Mouse (Mus musculus) adrenal gland, adult 18-20 months (tissue): Measurements from ENCODE around the gene Tnpo1. TPM values are rescaled to one million over a fixed set of nuclear protein-coding genes. Genes with fewer than 3 reads are reported as not detected.
A peak's percentile ranks its signal among the peaks of the same experiment; 100 is the strongest.
"Not testable (repeated sequence)": the region's sequence is repeated elsewhere in the genome, so short reads cannot be mapped to it uniquely, and the experiment has no call there.

ENCODE experiments used
- DNase-seq, 2 experiments: peaks; one replicate each; pipeline ENCODE4 v3.0.0; 2021 to 2022; ENCODE audit warnings: low spot score in 2 of 2
- total RNA-seq, 2 experiments: library from RNA; stranded (reverse); gene quantifications; 1 replicate in 1 of 2; 2 replicates in 1 of 2; pipeline ENCODE4 v1.2.3; 2021

Gene Tnpo1
- total RNA-seq, 2 experiments from 2014 or later: 103 to 135 TPM

GRCm38 (mm10) chr13:98825574-98825973 lies 100.6 kb downstream of the Tnpo1 start:
- DNase-seq: no peak

DNA sequence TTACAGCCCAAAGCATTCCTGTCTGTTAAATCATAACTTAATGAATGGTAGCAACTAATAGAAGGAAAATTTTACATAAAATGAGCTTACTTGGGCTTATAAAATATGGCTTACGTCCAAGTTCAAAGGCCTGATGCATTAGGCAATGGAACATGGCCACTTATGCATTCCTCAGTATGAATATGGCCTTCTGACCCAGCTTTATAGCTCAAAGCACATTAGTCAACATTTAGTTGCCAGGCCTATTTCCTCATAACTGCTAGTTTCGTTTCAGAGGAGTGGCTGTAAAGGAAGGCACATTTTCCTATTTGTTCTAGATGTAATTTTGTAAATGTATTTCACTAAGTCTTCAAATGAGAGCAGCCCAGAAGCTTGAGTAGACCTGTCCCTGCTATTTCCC lies 107.1 kb downstream of the Tnpo1 start:
- DNase-seq: no peak

- no peak for DNase-seq
Observed at GRCm38 (mm10) chr13:98818205-98818604, 108.0 kb downstream of the Tnpo1 start.

DNA sequence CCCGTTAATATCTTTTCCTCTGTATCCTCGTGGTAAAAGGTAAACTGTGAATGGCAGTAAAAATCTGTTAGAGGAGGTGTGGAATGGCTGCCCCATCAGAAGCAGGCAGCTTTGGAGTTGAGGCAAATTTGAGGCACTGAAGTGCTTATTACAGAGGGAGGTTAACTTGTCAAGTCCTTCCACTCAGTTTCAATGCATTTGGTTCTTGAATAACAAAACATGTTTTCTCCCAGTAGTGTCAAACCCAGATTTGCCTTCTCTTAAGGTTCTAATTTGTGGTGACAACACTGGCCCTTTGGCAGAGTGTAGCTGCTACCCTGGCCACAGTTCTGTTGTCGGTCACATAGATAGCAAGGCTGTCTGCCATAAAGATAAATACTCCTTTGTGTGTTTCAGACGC lies 108.4 kb downstream of the Tnpo1 start:
- DNase-seq: no peak

- DNase-seq: not testable (repeated sequence)
Observed at GRCm38 (mm10) chr13:98816981-98817660, 109.1 kb downstream of the Tnpo1 start.

- DNase-seq: no peak
Observed at GRCm38 (mm10) chr13:98816571-98816970, 109.6 kb downstream of the Tnpo1 start.

DNA sequence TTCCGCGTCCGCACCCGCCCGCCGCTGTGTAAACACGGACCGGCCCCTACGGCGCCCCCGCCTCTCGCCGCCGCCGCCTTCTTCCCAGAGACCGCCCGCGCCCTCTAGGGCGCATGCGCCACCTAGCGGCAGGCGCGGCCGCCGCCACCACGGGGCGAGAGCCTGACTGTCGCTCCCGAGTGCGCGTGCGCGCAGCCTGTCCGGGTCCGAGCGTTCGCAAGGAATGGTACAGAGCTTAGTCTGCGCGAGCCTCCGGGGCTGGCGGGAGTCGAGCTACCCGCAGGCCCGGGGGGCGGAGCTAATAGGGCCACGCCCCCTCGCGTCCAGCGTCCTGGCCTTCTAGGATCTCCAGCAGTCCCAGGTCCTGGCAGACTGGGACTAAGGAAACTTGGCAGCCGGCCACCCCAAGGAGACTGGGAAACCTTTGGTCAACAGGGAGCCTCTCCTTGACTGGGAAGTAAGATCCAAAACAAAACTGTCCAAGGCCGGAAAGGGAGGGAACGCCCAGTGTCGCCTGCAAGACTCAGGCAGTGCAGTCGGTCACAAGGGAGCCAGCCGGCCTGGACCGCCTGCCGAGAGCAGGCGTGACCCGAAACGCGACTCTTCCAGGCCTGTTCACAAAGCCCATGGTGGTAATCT lies 110.9 kb downstream of the Tnpo1 start, which contains the start of gene Fcho2:
Gene Fcho2 (minus strand): TSS at position 303 of the 639 bp plus-strand sequence.
- DNase-seq: peak; percentile 99

- peak in 1 of 2 experiments; percentile 66 for DNase-seq
Observed at GRCm38 (mm10) chr13:98814275-98815040, 111.7 kb downstream of the Tnpo1 start.

- no peak for DNase-seq
Observed at GRCm38 (mm10) chr13:98813596-98814274, 112.4 kb downstream of the Tnpo1 start.

DNA sequence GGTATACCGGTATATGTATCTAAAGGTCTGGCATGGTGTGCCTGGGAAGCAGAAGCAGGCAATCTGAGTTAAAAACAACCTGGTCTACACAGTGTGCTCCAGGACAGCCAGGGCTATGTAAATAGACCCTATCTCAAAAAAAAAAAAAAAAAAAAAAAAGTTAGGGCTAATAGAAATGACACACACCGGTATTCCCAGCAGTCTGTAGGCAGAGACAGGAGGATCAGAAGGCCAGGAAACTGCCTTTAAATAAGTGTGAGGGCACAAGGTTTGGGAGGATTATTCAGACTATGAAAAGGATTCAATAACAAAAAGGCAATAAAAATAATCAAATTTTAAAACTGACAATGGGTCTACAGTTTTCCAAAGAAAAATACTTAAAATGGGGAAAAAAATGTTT lies 113.0 kb downstream of the Tnpo1 start:
- DNase-seq: no peak

DNA sequence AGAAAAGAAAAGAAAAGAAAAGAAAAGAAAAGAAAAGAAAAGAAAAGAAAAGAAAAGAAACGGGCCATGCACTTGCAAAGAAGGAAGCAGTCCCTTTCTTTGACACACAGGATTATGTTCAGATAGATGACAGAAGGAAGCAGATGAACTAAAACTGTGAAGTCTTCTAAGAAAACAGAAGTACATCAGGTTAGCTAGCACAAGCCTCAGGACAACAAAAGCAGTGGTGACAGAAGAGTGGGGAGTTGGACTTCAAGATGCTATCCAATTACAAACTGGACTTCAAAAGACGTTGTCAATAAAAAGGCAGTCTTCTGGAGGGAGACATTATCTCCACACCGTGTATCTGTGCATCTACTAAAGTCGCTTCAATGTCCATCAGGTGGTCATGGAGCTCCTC lies 113.9 kb downstream of the Tnpo1 start:
- DNase-seq: no peak

DNA sequence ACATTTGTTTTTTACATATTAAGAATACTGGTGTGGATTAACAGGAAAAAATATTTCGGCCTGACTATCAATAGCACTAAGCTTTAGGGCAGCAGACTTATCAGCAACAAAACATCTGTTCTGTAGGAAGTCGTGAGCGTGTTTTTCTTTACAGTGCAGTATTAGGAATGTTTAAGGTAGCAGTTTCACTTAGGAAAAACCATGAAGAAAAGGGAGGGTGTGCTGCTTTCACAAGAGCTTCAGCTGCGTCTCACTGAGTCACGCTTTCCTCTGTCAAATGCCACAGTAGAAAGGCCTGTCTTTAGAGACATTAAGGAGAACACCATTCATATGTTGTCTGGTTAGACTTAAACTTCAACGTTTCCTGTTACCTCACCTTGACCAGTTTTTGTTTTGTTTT lies 116.0 kb downstream of the Tnpo1 start:
- DNase-seq: no peak

DNA sequence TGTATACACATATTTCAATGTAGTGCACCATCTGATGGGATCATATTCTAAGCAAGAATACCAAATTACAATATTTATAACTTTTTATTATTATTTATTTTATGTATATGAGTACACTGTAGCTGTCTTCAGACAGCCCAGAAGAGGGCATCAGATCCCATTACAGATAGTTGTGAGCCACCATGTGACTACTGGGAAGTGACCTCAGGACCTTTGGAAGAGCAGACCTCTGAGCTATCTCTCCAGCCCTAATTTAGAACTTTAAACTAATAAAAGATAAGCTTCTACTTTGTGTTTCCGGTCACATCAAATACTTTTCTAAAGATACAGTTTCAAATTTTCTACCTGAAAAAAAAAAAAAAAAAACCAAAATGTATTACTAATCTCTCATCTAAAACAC lies 117.1 kb downstream of the Tnpo1 start:
- DNase-seq: no peak

GRCm38 (mm10) chr13:98804480-98804879 lies 121.7 kb downstream of the Tnpo1 start:
- DNase-seq: no peak

- DNase-seq: no peak
Observed at GRCm38 (mm10) chr13:98803699-98804098, 122.5 kb downstream of the Tnpo1 start.

GRCm38 (mm10) chr13:98802957-98803356 lies 123.2 kb downstream of the Tnpo1 start:
- no peak for DNase-seq

- DNase-seq: no peak
Observed at GRCm38 (mm10) chr13:98795511-98795910, 130.7 kb downstream of the Tnpo1 start.

DNA sequence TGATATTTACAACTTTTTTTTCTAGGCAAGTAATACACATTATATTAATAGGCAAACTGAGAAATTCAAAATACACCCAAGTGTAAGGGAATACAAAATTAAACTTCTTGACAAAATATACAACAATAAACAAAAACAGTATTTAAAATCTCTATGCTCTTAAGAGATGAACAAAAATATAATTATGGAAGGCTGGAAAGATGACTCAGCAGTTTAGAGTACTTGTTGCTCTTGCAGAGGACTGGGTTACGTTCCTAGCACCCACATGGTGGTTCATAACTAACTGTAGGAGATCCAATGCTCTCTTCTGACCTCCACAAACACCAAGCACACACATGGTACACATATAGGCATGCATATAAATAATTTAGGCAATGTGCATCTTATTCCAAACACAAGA lies 133.3 kb downstream of the Tnpo1 start:
- DNase-seq: no peak

DNA sequence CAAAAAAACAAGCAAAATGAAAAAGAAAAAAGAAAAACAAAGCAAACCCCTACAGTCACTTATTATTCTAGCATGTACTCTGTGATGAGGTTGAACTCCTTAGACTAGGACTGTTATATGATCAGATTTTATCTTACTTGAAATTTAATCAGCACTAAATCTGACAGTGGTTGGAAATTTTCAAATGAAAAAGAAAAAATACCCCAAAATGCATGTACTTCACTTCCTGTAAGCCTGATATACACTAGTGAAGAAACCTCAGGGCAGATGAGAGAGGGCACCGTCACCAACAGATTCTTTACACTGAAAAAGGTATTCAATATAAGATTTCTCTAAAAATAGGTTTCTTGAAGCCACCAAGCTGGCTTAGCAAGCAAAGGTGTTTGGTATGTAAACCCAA lies 134.5 kb downstream of the Tnpo1 start:
- no peak for DNase-seq
